Mouse (Mus musculus) embryonic fibroblast, embryonic 13.5 days (primary cell): ENCODE results near the gene Parn.

ENCODE experiments used
- CTCF ChIP-seq: IDR thresholded peaks from 2 replicates; pipeline ENCODE4 v1.5.1; 2011; ENCODE audit warnings: mild to moderate bottlenecking, control low read depth, low read length, moderate library complexity, borderline replicate concordance; ENCODE audit not compliant: insufficient read depth
- POLR2A ChIP-seq: IDR thresholded peaks from 2 replicates; pipeline ENCODE4 v1.6.1; 2011; ENCODE audit warnings: low read depth, mild to moderate bottlenecking, control low read depth, low read length, moderate library complexity

GRCm38 (mm10) chr16:13566351-13566750 is 101.6 kb downstream of the Parn start:
- TF ChIP-seq CTCF (no peak), POLR2A (no peak)
